Mouse (Mus musculus) cerebellum, adult 18-20 months (tissue): ENCODE results near the gene Tbl1xr1.

Source experiments
- DNase-seq, 2 experiments: peaks; one replicate each; pipeline ENCODE4 v3.0.0; 2021

Tbl1xr1 gene

DNA sequence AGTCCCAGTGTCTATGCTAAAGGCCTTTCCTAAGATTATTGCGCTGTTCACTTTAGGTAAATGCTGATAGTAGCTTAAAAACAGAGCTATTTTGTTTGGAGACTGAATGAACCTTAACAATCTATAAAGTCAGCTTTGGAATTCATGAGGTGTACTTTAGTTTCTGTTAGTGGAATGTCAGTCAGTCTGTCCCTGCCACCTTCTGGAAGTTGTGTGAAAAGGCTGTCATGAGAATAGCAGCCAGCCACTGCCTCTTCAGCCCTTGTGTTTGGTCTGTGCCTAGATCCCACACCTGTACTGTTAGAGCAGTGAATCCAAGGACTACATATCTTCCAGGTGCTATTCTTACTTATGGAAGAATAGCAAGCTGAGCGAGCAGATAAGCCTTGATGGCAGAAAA lies 67.8 kb downstream of the Tbl1xr1 start:
- no peak for DNase-seq

- peak in 1 of 2 experiments; percentile 37 for DNase-seq
Observed at GRCm38 (mm10) chr3:22147433-22147927, 71.0 kb downstream of the Tbl1xr1 start.

DNA sequence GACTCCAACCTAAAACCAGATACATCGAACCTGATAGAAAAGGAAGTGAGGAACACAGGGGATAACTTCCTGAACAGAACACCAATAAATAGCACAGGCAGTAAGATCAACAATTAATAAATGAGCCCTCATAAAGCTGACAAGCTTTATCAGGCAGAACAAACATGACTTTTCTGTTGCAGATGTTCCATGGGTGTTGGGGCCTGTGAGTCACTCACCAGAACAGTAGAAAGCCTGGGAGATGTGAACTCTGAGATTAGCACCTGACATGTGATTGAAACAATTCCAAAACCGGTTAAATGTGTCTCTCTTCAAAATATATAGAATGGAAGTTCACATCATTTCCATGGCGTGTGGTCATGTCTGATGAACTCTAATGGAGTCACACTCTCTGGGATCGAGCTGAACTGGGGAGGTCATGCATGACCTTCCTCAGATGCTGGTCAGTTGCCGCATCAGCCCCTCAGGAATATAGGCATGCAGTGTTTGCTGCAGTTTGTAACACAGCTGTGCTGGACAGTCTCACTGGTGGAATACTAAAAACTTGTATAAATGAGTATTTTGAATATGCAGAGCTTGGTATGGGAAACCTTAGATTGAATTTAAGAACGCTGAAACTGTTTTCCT lies 72.0 kb downstream of the Tbl1xr1 start:
- DNase-seq, result no peak

DNA sequence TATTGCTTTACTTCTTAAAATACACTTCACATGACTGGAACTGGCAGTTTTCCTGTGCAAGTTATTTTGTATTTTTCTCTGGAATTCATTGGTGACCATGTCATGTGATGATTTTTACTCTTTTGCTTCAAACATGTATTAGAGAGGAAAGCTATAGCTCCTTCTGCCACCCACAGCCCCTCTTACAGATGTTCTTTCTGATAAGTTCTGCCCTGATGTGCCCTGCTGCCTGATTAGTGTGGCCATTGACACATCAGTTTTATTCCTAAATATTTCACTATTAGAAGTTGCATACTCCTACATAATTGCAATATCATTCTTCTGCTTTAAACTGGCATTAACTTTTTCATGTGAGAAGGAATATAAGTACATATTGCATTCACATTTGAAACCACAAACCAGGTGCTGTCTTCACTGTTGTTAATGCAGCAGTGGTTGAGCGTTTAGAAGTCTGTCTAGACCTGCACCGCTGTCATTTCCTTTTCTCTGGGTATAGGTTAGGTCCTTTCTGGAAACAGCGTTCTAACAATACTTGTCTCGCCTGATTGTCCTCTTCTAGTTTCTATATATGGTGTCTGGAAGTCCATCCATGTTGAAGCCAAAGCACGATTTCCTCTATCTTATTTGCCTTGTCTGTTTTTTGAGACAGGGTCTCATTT lies 74.5 kb downstream of the Tbl1xr1 start:
- no peak for DNase-seq

- DNase-seq, result no peak
Observed at GRCm38 (mm10) chr3:22152773-22153172, 76.3 kb downstream of the Tbl1xr1 start.

DNA sequence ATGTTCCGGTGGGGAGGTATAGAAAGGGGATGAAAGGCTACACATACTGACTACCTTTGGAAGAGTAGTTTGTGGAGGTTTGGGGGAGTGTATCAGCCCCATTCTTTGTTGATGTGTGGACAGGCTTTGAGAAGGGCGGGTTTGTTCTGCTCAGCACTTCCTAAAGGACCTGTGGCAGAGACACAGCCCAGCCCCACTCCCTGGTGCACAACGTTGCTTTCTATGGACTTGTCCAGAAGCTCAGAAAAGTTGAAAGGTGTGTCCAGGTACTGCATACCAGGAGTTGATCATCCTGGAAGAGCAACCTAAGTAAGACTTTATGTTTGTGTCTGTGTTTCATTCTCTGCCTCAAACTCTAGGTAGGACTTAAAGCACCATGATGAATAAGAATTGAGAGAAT lies 78.1 kb downstream of the Tbl1xr1 start:
- DNase-seq, result no peak

- no peak for DNase-seq
Observed at GRCm38 (mm10) chr3:22156397-22156796, 79.9 kb downstream of the Tbl1xr1 start.

DNA sequence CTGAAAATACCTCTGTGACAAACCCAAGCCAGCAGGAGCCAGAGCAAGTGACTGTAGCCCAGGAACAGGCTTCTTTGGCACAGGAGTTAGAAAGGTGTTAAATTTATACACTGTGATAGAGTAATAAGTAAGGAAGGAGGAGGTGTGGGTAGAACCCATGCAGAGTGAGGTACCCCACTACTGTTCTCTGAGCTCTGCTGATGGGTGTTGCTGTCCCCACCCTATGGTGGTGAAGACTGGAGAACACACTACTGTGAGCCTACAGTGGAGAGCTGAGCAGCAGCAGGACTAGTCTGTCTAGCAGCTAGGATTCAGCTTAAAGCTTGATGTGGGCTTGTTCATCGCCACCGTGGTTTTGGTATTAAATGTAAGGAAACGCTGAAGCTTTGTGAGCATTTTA lies 86.5 kb downstream of the Tbl1xr1 start:
- no peak for DNase-seq

GRCm38 (mm10) chr3:22167856-22168255 lies 91.4 kb downstream of the Tbl1xr1 start:
- DNase-seq, result no peak

DNA sequence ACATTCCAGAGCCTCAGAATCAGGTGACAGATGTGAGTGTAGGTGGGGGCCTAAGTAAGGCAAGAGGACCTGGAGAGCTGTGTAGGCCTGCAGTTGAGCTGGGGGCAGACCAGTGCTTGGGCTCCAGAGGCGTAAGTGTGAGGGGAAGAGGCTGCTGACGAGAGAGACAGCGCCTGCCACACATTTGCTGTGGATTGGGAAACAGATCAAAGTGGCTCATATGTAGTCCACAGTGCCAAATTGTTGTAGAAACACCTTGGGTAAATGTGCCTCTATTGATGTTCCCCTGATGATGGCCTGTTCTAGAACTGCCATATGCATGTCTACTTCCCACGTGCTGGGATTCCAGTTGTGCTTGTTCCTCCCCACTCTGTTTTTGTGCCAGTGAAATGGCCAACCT lies 92.0 kb downstream of the Tbl1xr1 start:
- DNase-seq, result no peak

- DNase-seq, result no peak
Observed at GRCm38 (mm10) chr3:22171526-22171925, 95.1 kb downstream of the Tbl1xr1 start.

DNA sequence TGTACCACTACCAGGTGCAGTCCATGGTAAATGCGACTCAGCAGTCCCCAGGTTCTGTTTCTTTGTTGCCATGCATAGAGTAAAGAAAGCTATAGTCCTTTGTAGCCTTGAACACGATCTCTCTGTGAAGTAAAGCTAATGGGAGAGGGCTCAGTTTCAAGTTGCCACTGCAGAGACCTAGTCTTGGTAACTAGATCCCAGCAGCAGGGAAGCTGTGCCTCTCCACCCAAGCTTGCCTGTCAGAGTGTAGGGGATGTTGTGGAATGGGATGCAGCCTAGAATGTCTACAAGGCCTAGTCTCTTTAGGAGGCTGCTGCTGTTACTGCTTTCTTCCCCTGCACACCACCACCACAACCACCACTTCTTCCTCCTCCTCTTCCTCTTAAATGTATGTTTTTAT lies 96.0 kb downstream of the Tbl1xr1 start:
- no peak for DNase-seq

GRCm38 (mm10) chr3:22173171-22173570 lies 96.7 kb downstream of the Tbl1xr1 start:
- DNase-seq, result no peak

- DNase-seq, result no peak
Observed at GRCm38 (mm10) chr3:22174232-22174631, 97.8 kb downstream of the Tbl1xr1 start.

DNA sequence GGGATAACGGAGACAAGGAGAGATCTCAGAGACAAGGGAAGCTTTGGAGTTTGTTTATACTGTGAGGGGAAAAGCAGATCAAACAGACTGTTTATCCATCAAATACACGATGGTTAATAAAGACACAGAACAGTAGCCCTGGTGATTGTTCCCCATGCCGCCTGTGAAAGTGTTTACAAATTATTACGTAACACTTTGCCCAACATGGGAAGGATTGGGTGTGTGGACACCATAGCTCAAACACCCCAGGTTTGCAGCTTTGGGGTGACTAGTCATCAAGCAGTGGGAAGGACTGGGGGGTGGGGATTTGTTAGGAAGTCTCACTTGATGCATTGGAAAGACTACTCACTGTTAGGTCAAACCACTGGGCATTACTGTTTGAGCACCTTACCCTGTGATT lies 103.6 kb downstream of the Tbl1xr1 start:
- DNase-seq, result no peak

DNA sequence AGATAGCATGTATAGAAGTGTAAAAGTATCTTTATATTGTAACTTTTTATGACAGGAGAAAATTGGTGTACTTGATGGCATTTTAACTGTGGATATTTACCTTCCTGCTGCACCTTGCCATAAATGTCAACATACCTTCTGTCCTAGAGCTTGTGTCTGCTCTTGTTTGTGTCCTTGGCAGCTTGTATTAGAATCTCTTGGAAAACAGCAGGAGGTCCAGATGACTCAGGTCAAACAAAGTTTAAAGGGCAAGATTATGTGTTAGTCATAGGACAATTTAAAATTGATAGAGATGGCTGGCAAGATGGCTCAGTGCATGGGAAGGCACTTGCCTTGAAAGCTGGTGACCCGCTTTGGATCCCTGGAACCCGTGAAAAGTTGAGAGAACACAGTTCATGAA lies 104.6 kb downstream of the Tbl1xr1 start:
- DNase-seq, result no peak

DNA sequence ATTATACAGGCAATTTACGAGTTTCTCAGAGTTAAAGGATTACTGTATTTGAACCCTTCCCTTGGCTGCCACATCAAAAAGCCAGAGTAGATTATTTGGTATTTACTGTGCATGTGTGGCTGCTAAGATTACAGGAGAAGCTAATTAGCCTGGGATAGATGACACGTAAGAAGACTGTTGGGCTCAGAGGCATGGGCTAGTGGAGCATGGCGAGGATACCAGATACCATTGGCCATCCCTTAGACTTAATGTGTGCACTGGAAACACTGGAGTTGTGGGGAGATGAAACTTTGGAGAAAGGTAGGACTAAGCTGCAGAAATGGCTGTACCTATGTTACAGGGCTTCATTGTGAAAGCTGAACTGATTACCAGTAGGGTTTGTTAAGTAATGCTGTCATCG lies 108.8 kb downstream of the Tbl1xr1 start:
- DNase-seq, result no peak

DNA sequence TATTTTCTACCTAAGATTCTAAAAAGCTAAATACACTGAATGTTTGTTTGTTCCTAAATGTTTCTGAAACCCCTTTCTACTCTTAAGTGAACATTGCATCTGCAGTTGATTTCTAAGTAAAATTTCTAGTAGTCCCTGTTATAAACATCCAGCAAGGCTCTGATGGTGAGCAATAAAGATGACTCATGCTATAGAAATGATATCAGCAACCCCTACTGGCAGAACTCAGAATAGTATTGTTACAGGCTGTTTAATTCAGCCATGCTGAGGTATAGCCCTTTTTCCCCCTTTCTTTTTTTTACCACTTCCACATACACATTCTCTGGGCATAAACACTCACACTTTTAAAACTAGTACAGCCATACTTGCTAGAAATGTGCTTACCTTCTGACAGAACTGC lies 114.0 kb downstream of the Tbl1xr1 start:
- peak; percentile 27 to 29 for DNase-seq

- no peak for DNase-seq
Observed at GRCm38 (mm10) chr3:22192931-22193330, 116.5 kb downstream of the Tbl1xr1 start.

GRCm38 (mm10) chr3:22194185-22194856 lies 117.9 kb downstream of the Tbl1xr1 start:
- no peak for DNase-seq

DNA sequence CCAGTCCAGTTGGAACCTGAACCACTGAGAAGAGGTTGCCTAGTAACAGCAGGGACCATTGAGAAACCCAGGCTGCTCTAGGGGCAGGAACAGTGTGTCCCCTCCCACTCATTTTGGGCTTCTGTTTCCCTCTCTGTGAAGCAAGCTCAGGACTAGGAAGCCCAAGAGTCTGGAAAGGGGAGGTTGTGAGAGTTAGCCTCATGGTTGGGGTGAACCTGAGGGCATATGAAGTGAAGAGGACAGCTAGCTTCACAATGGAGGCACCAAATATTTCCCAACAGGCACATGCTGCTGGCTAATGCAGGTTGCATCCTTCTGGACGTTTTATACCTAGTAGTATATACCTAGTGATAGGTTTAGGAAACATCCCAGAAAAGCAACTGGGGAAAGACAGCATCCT lies 122.3 kb downstream of the Tbl1xr1 start:
- DNase-seq, result no peak

- DNase-seq, result no peak
Observed at GRCm38 (mm10) chr3:22204186-22204585, 127.7 kb downstream of the Tbl1xr1 start.

DNA sequence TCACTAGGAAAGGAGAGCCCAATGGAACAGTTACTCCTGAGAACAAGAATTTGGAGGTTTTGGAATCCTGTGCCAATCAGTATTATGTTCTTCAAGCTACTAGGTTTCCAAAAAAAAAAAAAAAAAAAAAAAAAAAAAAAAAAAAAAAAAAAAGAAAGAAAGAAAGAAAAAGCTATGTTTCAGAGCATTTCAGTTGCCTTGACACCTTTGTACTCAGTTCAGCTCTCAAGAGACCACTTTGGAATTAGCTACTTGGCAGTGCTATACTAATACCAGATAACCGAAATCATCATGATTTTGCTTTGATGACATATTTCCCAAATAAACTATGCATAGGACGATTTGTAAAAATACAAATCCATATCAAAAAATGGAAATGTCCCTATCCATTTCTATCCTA lies 145.1 kb downstream of the Tbl1xr1 start:
- DNase-seq, result no peak

- DNase-seq, result no peak
Observed at GRCm38 (mm10) chr3:22222351-22222750, 145.9 kb downstream of the Tbl1xr1 start.
